Mouse (Mus musculus) effector memory CD4-positive, alpha-beta T cell, adult 7 months (primary cell): ENCODE results near the gene Slc29a4. TPM values are rescaled to one million over a fixed set of nuclear protein-coding genes. Genes with fewer than 3 reads are reported as not detected.

Experiments used
- polyA plus RNA-seq: library from polyadenylated mRNA; unstranded; fragments of 100-300 nt; shearing (Covaris generic); gene quantifications from one replicate; pipeline ENCODE4 v1.2.1, GENCODE M21; 2017

Slc29a4 gene
- polyA plus RNA-seq, result 0.69 TPM

DNA sequence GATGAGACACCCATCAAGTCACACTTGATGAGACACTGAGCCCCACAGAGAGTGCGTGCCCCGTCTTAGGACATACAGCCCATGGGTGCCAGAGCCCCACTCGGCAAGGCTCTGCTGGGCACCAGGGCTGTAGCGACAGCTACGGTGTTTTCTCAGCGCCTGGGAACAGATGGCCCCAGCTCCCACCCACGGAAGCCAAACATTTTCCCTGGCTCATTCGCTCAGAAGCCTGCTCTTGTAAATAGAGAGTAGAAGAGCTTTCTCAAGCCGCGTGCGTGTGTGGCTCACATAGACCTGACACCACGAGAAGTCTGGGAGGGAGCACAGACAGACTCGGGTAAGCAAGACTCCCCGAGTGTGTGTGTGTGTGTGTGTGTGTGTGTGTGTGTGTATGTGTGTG is at the start of gene Slc29a4:
Gene Slc29a4 (plus strand): TSS at position 265 of the 400 bp plus-strand sequence.

Other genes starting within 250 kb of the Slc29a4 start
- 23.4 TPM for gene Ap5z1, start 228.6 kb upstream of the Slc29a4 start, polyA plus RNA-seq
- gene Papolb, start 162.4 kb upstream of the Slc29a4 start, polyA plus RNA-seq, result 0.17 TPM
- 0.34 TPM for gene Radil, start 141.4 kb upstream of the Slc29a4 start, polyA plus RNA-seq
- not detected for gene Mmd2, start 83.7 kb upstream of the Slc29a4 start, polyA plus RNA-seq
- 47.4 TPM for gene Wipi2, start 64.8 kb upstream of the Slc29a4 start, polyA plus RNA-seq
- 30.4 TPM for gene Tnrc18, start 125.2 kb downstream of the Slc29a4 start, polyA plus RNA-seq
- 4.1 TPM for gene Fbxl18, start 202.9 kb downstream of the Slc29a4 start, polyA plus RNA-seq
- 1,713 TPM for gene Actb, start 214.2 kb downstream of the Slc29a4 start, polyA plus RNA-seq